Mouse (Mus musculus) embryonic facial prominence, embryonic 15.5 days (tissue): ENCODE data around the gene Lpin3. TPM values are rescaled to one million over a fixed set of nuclear protein-coding genes. Genes with fewer than 3 reads are reported as not detected.

Source experiments
- ATAC-seq: fragments of 200-750 bp; cut with Nextera tagmentation; 2 replicates; pipeline ENCODE4 v1.8.0; 2017; ENCODE audit warnings: low read depth, moderate TSS enrichment; ENCODE audit not compliant: insufficient number of reproducible peaks, low FRiP score, low TSS enrichment
- H3K27ac ChIP-seq: fragments of 300-500 bp; sonication (generic); replicated peaks from 2 replicates; pipeline ENCODE4 v1.5.1; 2015; ENCODE audit warnings: mild to moderate bottlenecking, inconsistent platforms
- H3K27me3 ChIP-seq: fragments of 300-500 bp; sonication (generic); 2 replicates; pipeline ENCODE4 v1.6.1; 2015; ENCODE audit warnings: inconsistent platforms
- H3K36me3 ChIP-seq: fragments of 300-500 bp; sonication (generic); 2 replicates; pipeline ENCODE4 v1.6.1; 2015; ENCODE audit warnings: mild to moderate bottlenecking, inconsistent platforms
- H3K4me1 ChIP-seq: fragments of 300-500 bp; sonication (generic); 2 replicates; pipeline ENCODE4 v1.6.1; 2015; ENCODE audit warnings: inconsistent platforms
- H3K4me2 ChIP-seq: fragments of 300-500 bp; sonication (generic); replicated peaks from 2 replicates; pipeline ENCODE4 v1.6.1; 2015; ENCODE audit warnings: mild to moderate bottlenecking, inconsistent platforms
- H3K4me3 ChIP-seq: fragments of 300-500 bp; sonication (generic); replicated peaks from 2 replicates; pipeline ENCODE4 v1.5.1; 2015; ENCODE audit warnings: mild to moderate bottlenecking, inconsistent platforms
- H3K9ac ChIP-seq: fragments of 300-500 bp; sonication (generic); 2 replicates; pipeline ENCODE4 v1.6.1; 2015; ENCODE audit warnings: inconsistent platforms
- H3K9me3 ChIP-seq: fragments of 300-500 bp; sonication (generic); replicated peaks from 2 replicates; pipeline ENCODE4 v1.6.1; 2016; ENCODE audit warnings: inconsistent platforms
- WGBS: fragments of 180-500 bp; shearing (Covaris S2); methylation state at CpG from one replicate; pipeline ENCODE4 v1.1.7; 2015; 5-methylcytosine and 5-hydroxymethylcytosine counted together
- polyA plus RNA-seq: library from polyadenylated mRNA; unstranded; fragments of >200 nt; fragmentation: Nextera tagmentation; extraction: Ambion mirVana; gene quantifications from 2 replicates; pipeline ENCODE4 v1.2.1, GENCODE M21; 2015

Gene Lpin3
- polyA plus RNA-seq, 1 experiment from 2014 or later = 5.1 TPM

GRCm38 (mm10) chr2:160914656-160915055, 34.2 kb downstream of the Lpin3 start:
- H3K4me2 ChIP-seq = no peak overlapping the region
- H3K4me3 ChIP-seq = no peak overlapping the region
- H3K27me3 ChIP-seq = peaks cover 32% of the 10 kb centered on the region
- 81% methylated on average over 9 of the region's 9 CpGs for WGBS
- peaks cover 54% of the 10 kb centered on the region for H3K4me1 ChIP-seq
- no peaks in the 10 kb centered on the region for H3K9me3 ChIP-seq
- ATAC-seq = no peak
- no peaks in the 10 kb centered on the region for H3K36me3 ChIP-seq
- peak overlapping the region; percentile 35; the same call in 1 of the 2 replicates for H3K27ac ChIP-seq
- H3K9ac ChIP-seq = no peak overlapping the region

- Histone ChIP-seq H3K9ac (no peak overlapping the region), H3K36me3 (no peaks in the 10 kb centered on the region), H3K4me3 (no peak overlapping the region), H3K4me1 (peaks cover 42% of the 10 kb centered on the region), H3K9me3 (no peaks in the 10 kb centered on the region), H3K27me3 (peaks cover 27% of the 10 kb centered on the region), H3K4me2 (0 out of 2 replicates have a peak overlapping the region, but pooled peaks have one; percentile 6), H3K27ac (peak overlapping the region; percentile 68)
- no peak for ATAC-seq
- WGBS = 43% methylated on average over 13 of the region's 13 CpGs
Observed at GRCm38 (mm10) chr2:160915821-160916610, 35.5 kb downstream of the Lpin3 start.

- Histone ChIP-seq H3K4me2 (no peak overlapping the region), H3K4me1 (peaks cover 40% of the 10 kb centered on the region), H3K9me3 (no peaks in the 10 kb centered on the region), H3K27ac (peak overlapping the region; percentile 68), H3K27me3 (peaks cover 22% of the 10 kb centered on the region), H3K9ac (no peak overlapping the region), H3K4me3 (no peak overlapping the region), H3K36me3 (no peaks in the 10 kb centered on the region)
- no peak for ATAC-seq
- 54% methylated on average over 8 of the region's 8 CpGs for whole genome bisulfite sequencing
Observed at GRCm38 (mm10) chr2:160916714-160917113, 36.2 kb downstream of the Lpin3 start.

- H3K4me1 ChIP-seq = peaks cover 42% of the 10 kb centered on the region
- WGBS = 73% methylated on average over 3 of the region's 3 CpGs
- H3K4me3 ChIP-seq = no peak overlapping the region
- peaks cover 16% of the 10 kb centered on the region for H3K27me3 ChIP-seq
- H3K27ac ChIP-seq = peak overlapping the region; percentile 68; the same call in 1 of the 2 replicates
- no peak overlapping the region for H3K4me2 ChIP-seq
- no peaks in the 10 kb centered on the region for H3K9me3 ChIP-seq
- ATAC-seq = no peak
- no peak overlapping the region for H3K9ac ChIP-seq
- no peaks in the 10 kb centered on the region for H3K36me3 ChIP-seq
Observed at GRCm38 (mm10) chr2:160917313-160917712, 36.8 kb downstream of the Lpin3 start.

GRCm38 (mm10) chr2:160918154-160918929, 37.9 kb downstream of the Lpin3 start:
- no peak overlapping the region for H3K4me3 ChIP-seq
- no peak for ATAC-seq

GRCm38 (mm10) chr2:160918930-160919215, 38.4 kb downstream of the Lpin3 start:
- Histone ChIP-seq H3K27me3 (peaks cover 7% of the 10 kb centered on the region), H3K9me3 (no peaks in the 10 kb centered on the region), H3K27ac (no peak overlapping the region), H3K9ac (no peak overlapping the region), H3K36me3 (no peaks in the 10 kb centered on the region), H3K4me1 (peaks cover 38% of the 10 kb centered on the region), H3K4me3 (no peak overlapping the region), H3K4me2 (no peak overlapping the region)
- no peak for ATAC-seq
- WGBS = 71% methylated on average over 2 of the region's 2 CpGs

More at GRCm38 (mm10) chr2:160918154-160918929, 37.9 kb downstream of the Lpin3 start:
- peaks cover 7% of the 10 kb centered on the region for H3K27me3 ChIP-seq
- H3K36me3 ChIP-seq = no peaks in the 10 kb centered on the region
- H3K4me2 ChIP-seq = no peak overlapping the region
- peaks cover 38% of the 10 kb centered on the region for H3K4me1 ChIP-seq
- 54% methylated on average over 8 of the region's 8 CpGs for WGBS
- H3K9ac ChIP-seq = no peak overlapping the region
- H3K9me3 ChIP-seq = no peaks in the 10 kb centered on the region
- no peak overlapping the region for H3K27ac ChIP-seq

- no peak overlapping the region for H3K9ac ChIP-seq
- 47% methylated on average over 7 of the region's 7 CpGs for WGBS
- H3K27ac ChIP-seq = no peak overlapping the region
- peaks cover 29% of the 10 kb centered on the region for H3K4me1 ChIP-seq
- no peak for ATAC-seq
- H3K4me2 ChIP-seq = no peak overlapping the region
- no peak overlapping the region for H3K4me3 ChIP-seq
- H3K27me3 ChIP-seq = no peaks in the 10 kb centered on the region
- no peaks in the 10 kb centered on the region for H3K9me3 ChIP-seq
- no peaks in the 10 kb centered on the region for H3K36me3 ChIP-seq
Observed at GRCm38 (mm10) chr2:160921285-160921684, 40.8 kb downstream of the Lpin3 start.

- ATAC-seq = 0 out of 2 replicates have a peak, but pooled peaks have one; percentile 44
- no peaks in the 10 kb centered on the region for H3K27me3 ChIP-seq
- H3K4me3 ChIP-seq = no peak overlapping the region
- H3K9me3 ChIP-seq = no peaks in the 10 kb centered on the region
- H3K4me2 ChIP-seq = no peak overlapping the region
- WGBS = 62% methylated on average over 9 of the region's 9 CpGs
- no peaks in the 10 kb centered on the region for H3K36me3 ChIP-seq
- peak overlapping the region; percentile 39; the same call in 1 of the 2 replicates for H3K27ac ChIP-seq
- H3K4me1 ChIP-seq = peaks cover 24% of the 10 kb centered on the region
- H3K9ac ChIP-seq = no peak overlapping the region
Observed at GRCm38 (mm10) chr2:160925203-160925602, 44.7 kb downstream of the Lpin3 start.

GRCm38 (mm10) chr2:160931378-160931777, 50.9 kb downstream of the Lpin3 start:
- Histone ChIP-seq H3K36me3 (no peaks in the 10 kb centered on the region), H3K9me3 (no peaks in the 10 kb centered on the region), H3K4me2 (no peak overlapping the region), H3K9ac (no peak overlapping the region), H3K4me1 (peaks cover 21% of the 10 kb centered on the region; the same call in 1 of the 2 replicates), H3K27me3 (no peaks in the 10 kb centered on the region), H3K27ac (no peak overlapping the region), H3K4me3 (no peak overlapping the region)
- no peak for ATAC-seq
- 92% methylated on average over 5 of the region's 5 CpGs for WGBS

GRCm38 (mm10) chr2:160932325-160932724, 51.9 kb downstream of the Lpin3 start:
- WGBS = 28% methylated on average over 8 of the region's 8 CpGs

GRCm38 (mm10) chr2:160932981-160933380, 52.5 kb downstream of the Lpin3 start:
- Histone ChIP-seq H3K4me2 (no peak overlapping the region), H3K27ac (no peak overlapping the region), H3K36me3 (no peaks in the 10 kb centered on the region), H3K4me3 (no peak overlapping the region), H3K27me3 (no peaks in the 10 kb centered on the region), H3K9ac (no peak overlapping the region), H3K9me3 (no peaks in the 10 kb centered on the region), H3K4me1 (peaks cover 21% of the 10 kb centered on the region; the same call in 1 of the 2 replicates)
- no peak for ATAC-seq
- WGBS = 76% methylated on average over 3 of the region's 3 CpGs

More at GRCm38 (mm10) chr2:160932325-160932724, 51.9 kb downstream of the Lpin3 start:
- Histone ChIP-seq H3K9me3 (no peaks in the 10 kb centered on the region), H3K4me2 (no peak overlapping the region), H3K27me3 (no peaks in the 10 kb centered on the region), H3K9ac (no peak overlapping the region), H3K4me1 (peaks cover 21% of the 10 kb centered on the region; the same call in 1 of the 2 replicates), H3K4me3 (no peak overlapping the region), H3K27ac (peak overlapping the region; percentile 28; the same call in 1 of the 2 replicates), H3K36me3 (no peaks in the 10 kb centered on the region)
- peak; percentile 74 for ATAC-seq
